Mouse (Mus musculus): ENCODE measurements around the gene Gtf2ird2. TPM values are rescaled to one million over a fixed set of nuclear protein-coding genes. Genes with fewer than 3 reads are reported as not detected.

The Gtf2ird2 gene
- total RNA-seq, 4 experiments from 2014 or later, result 10.4 to 19.9 (median 14.2) TPM

GRCm38 (mm10) chr5:134183162-134183561, 657 bp upstream of the Gtf2ird2 start:
- DNase-seq, result no peak

GRCm38 (mm10) chr5:134186059-134186458, 2.2 kb downstream of the Gtf2ird2 start:
- DNase-seq, result no peak

DNA sequence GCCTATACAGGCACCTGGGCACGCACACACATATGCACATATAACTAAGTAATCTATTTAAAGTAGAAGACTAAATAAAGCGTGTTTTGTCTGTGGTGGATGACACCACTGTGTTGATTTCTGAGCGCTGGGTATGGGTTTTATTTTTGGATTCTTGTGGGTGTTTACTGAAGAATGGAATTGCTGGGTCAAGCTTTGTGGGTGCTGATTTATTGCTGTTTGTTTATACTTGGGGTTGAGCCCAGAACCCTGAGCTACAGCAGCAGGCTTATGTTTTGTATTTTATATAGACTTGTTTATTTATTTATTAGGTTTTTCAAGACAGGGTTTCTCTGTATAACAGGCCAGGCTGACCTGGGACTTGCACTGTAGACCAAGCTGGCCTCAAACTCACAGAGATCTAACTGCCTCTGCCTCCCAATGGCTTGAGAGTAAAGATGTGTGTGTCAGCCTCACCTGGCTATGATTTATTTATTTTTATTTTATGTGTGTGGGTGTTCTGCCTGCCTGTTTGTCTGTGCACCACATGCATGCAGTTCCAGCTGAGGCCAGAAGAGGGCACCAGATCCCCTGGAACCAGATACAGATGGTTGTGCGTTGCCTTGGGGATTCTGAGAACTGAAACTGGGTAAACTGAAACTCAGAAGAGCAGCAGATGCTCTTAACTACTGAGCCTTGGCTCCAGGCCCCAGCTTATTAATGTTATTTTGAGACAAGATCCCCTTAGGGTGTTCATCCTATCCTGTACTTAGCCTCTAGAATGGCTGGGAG, 3.3 kb downstream of the Gtf2ird2 start:
- DNase-seq, result no peak

- no peak for DNase-seq
Observed at GRCm38 (mm10) chr5:134188571-134188970, 4.8 kb downstream of the Gtf2ird2 start.

GRCm38 (mm10) chr5:134193664-134194063, 9.8 kb downstream of the Gtf2ird2 start:
- DNase-seq, result no peak

DNA sequence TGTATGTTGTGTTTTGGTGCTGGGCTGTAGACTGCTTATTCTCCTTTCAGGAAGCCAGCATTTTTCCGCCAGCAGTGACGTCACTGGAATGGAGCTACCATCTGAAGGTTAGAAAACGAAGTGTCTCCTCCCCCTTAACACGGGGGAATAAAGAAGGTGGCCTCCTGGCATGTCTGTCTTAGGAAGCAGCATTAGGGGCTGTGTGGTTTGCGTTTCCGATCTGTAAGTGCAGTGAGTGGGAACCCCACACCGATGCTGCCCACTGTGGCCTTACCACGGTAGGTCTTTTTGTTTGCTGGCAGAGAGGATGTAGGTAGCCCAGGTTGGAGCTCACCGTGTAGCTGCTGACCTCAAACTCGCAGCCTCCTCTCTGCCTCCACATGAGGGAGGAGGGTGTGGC, 22.9 kb downstream of the Gtf2ird2 start:
- DNase-seq, result no peak

DNA sequence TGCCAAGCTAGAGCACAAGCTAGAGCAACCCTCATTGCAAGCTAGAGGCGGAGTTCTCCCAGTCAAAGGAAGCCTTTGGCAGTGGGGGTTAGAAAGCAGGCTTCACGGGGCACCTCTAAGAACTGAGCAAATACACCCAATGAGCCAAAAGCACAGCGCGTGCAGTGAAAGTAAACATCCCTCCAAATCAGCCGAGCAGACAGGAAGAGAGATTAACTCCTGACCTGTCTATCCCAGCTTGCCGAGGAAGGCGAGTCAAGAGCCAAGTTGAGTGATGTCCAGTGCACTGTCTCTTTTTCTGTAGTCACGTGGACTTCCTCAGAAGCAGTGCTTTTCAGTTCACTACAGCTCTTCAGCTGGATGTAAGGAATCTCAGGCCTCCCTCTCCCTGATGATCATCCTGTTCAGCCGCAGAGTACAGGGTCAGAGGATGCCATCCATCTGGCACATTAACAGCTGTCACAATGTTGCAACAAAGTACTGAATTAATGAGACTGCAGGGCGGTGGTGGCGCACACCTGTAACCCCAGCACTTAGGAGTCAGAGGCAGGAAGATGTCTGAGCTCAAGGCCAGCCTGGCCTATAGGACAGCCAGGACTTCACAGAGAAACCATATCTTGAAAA, 26.2 kb downstream of the Gtf2ird2 start:
- no peak for DNase-seq

- no peak for DNase-seq
Observed at GRCm38 (mm10) chr5:134214021-134214806, 30.4 kb downstream of the Gtf2ird2 start.

DNA sequence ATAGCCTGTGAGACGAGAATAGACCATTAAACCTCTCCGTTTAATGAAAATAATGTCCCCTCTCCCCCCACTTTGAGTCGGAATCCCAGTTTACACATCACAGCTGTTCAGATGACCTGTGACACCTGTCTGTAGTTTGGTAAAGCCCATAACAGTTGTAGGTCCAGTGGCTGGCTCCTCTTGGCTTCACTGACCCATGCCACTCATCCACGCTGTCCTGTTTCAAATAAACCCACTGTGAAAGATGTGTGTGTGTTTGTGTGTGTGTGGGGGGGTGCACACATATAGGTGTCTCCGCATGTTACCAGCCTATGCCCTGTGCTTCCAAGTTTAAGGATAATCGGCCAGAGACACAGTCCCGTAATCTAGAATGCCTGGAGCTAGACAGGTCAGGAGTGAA, 34.1 kb downstream of the Gtf2ird2 start:
- no peak for DNase-seq

DNA sequence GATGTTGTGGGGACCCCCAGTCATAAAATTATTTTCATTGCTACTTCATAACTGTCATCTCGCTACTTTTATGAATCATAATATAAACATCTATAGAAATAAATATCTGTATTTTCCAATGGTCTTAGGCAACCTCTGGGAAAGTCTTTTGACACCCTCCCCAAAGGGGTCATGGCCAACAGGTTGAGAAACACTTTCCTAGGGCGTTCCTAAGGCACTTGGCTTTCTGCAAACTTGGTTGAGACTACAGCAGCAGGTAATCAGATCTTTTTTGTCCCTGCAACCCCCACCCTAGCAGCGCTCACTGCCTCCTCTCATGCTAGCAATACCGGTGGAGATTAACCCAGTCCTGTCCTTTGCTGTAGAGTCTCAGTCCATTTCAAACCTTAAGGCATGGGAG, 37.5 kb downstream of the Gtf2ird2 start:
- no peak for DNase-seq

DNA sequence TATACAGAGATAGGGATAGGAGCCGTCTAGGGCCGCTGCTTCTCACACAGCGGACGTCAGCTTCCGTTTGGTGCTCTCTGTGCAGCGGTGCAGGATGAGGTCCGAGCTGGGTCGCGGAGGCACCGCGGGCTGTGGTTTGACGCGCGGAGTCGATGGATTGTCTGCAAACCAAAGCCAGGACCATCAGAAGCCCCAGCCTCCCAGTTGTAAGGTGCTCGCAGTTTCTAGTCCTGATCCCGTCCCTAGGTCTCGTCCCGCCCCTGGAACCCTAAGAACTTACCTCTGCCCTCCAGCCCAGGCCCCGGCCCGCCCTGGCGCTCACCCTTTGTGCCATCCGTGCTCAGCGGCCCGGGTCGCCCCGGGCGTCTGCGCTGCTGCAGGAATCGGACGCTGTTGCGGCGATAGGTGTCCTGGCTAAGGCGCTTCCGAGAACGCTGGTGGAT, 37.9 kb downstream of the Gtf2ird2 start:
- DNase-seq, result no peak

- no peak for DNase-seq
Observed at GRCm38 (mm10) chr5:134225110-134225901, 41.5 kb downstream of the Gtf2ird2 start.

GRCm38 (mm10) chr5:134226946-134227345, 43.1 kb downstream of the Gtf2ird2 start:
- DNase-seq, result no peak

DNA sequence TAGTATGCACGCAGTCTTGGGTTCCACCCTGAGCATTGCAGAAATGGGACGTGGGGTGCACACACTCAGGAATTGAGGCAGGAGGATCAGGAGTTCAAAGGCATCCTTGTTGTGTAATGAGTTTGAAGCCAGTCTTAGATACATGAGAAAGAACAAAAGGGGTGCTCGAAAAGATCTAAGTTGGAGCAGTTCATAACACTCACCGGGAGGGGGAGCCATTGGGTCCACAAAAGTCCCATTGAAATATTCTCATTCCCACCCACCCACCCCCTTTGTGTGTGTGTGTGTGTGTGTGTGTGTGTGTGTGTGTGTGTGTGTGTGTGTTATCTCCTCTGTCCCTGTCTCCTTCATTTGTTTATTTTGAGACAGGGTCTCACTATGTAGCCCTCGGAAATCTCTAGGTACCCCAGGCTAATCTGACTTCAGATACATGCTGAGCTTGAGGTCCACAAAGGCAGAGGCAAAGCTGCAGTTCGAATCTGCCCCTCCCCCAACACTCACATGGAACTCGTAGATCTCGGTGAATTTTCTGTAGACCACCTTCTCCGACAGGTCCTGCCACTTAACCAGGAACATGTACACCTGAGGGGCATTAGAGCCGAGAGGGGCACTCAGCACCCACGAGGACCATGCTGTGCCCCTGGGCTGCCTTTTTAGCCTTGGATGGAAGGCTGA, 43.9 kb downstream of the Gtf2ird2 start:
- DNase-seq, result no peak

- DNase-seq, result no peak
Observed at GRCm38 (mm10) chr5:134228249-134228638, 44.4 kb downstream of the Gtf2ird2 start.

DNA sequence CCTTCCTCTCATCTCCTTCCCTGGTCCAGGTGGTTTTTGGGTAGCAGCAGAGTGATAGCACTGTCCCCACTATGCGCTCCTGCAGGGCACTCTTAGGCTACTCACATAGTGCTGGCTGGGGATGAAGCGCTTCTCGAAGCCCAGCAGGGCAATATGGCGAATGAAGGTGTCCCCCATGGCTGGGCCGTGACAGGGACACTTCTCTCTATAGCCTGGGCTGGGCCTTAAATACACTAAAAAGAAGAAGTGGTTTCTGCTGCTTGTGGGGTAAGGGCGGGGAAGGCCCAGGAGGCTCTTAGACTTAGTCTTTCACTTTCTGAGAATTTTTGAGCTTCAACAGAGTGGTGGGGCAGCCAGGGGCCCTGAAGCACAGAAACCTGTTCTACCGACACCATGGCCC, 45.6 kb downstream of the Gtf2ird2 start, which contains the start of gene Ncf1:
Ncf1 (minus strand) TSS at position 235 of the 400 bp plus-strand sequence.
- DNase-seq, result no peak

DNA sequence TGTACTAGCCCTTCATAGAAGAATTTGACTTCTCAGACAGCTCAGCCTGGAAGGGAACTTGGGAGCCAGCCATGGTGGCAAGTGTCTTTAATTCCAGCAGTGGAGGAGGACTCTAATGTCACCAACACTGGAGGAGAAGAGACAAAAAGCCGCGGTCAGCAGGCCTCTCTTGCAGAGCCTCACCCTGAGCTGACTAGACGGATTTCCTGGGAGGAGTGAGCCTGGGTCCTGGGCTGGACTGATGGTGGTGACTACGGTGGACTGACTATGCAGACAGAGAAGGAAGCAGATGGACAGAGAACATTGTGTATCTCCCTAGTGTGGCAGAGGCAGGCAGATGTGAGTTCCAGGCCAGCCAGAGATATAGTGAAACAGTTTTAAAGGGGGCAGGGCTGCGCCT, 47.6 kb downstream of the Gtf2ird2 start:
- DNase-seq, result no peak

DNA sequence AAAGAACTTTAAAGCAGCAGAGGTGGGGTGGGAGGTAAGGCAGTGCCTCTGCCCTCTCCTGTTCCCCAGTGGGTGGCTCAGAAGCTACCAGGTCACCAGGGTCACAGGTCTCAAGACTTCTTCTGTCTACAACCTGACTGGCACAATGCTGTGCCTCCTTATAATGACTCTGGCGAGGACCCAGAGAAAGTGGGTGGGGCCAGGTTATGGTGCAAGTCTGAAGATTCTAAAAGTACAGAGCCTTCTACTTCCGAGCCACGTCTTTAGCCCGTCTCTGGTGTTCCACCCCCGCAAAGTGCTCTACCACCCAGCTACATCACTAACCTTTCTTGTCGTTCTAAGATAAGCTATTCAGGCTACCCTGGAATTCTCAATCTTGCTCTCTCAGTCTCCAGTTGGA, 48.3 kb downstream of the Gtf2ird2 start:
- no peak for DNase-seq

DNA sequence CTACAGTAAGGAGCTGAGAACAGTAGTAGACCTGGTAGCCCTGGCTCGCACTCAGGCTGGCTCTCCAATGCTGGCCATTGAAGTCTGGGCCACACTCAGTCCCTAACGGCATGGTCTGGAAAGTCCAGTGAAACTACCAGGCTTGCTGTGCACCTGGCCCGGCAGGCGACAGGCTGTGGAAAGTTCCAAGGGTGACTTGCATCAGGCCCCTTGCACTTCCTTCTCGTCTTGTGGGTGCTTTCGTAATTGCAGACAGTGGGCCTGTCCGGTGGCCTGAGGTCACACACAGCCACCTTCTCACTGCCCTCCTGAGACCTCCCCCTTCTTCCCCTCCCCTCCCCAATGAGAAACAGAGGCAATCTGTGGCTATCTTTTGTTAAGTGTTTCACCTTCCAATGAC, 48.7 kb downstream of the Gtf2ird2 start:
- DNase-seq, result no peak

DNA sequence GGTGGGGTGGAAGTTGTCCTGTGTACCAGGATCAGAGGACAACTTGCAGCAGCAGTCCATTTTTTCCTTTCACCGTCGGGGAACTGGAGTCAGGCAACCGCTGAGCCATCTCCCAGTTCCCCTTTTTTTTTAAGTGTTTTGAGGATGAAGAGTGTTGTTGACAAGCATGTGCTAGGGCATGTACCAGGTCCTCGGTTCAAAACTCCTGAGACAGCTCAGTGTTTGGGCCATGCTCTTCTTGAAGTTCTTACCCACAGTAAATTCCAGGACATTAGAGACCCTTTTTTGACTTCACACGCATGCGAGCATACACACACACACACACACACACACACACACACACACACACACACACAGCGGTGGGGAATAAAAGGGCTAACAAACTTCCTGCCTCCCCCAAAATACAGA, 49.4 kb downstream of the Gtf2ird2 start:
- no peak for DNase-seq

- DNase-seq, result no peak
Observed at GRCm38 (mm10) chr5:134234205-134234604, 50.4 kb downstream of the Gtf2ird2 start.

DNA sequence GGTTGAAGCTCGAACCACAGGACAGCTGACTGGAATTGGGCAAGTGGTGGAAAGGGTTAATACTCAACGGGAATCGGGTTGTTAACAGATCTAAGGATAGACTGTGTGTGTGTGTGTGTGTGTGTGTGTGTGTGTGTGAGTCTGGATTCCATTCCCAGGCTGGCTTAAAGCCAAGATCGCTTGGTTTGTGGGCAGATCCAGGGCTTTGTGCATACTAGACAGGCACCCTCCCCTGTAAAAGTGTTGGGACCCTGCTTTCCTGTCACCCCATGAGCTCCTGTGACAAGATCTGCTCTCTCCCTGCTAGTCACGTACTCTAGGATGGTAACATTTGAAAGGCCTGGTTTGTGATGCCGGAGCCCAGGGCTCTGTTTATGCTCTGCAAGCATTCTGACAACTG, 51.3 kb downstream of the Gtf2ird2 start:
- DNase-seq, result no peak

Measured in adrenal gland, adult 8-10 months (tissue).